Mouse (Mus musculus) liver, adult 2 months (tissue): ENCODE data around the gene Sphk2.

Experiments used
- CTCF ChIP-seq: fragments of 200-500 bp; IDR thresholded peaks from 2 replicates; pipeline ENCODE4 v1.5.1; 2011; ENCODE audit warnings: low read depth, low read length, control low read depth
- POLR2A ChIP-seq: fragments of 200-500 bp; IDR thresholded peaks from 2 replicates; pipeline ENCODE4 v1.6.1; 2011; ENCODE audit warnings: low read length, control low read depth; ENCODE audit not compliant: insufficient read depth; ENCODE audit errors: extremely low read depth

- TF ChIP-seq CTCF (no peak), POLR2A (no peak)
These were observed 37.9 kb upstream of the Sphk2 start for GRCm38 (mm10) chr7:45755703-45756102.
